Mouse (Mus musculus) embryonic facial prominence, embryonic 12.5 days (tissue): ENCODE measurements around the gene Cyp1a2. TPM values are rescaled to one million over a fixed set of nuclear protein-coding genes. Genes with fewer than 3 reads are reported as not detected.

Experiments
- ATAC-seq: fragments of 200-750 bp; cut with Nextera tagmentation; 2 replicates; pipeline ENCODE4 v1.8.0; 2017; ENCODE audit not compliant: insufficient number of reproducible peaks, insufficient read depth, low FRiP score, low TSS enrichment
- H3K27ac ChIP-seq: fragments of 300-500 bp; sonication (generic); 2 replicates; pipeline ENCODE4 v1.5.1; 2016; ENCODE audit warnings: mild to moderate bottlenecking
- H3K27me3 ChIP-seq: fragments of 300-500 bp; sonication (generic); 2 replicates; pipeline ENCODE4 v1.6.1; 2016; ENCODE audit warnings: mild to moderate bottlenecking, moderate library complexity
- H3K36me3 ChIP-seq: fragments of 300-500 bp; sonication (generic); 2 replicates; pipeline ENCODE4 v1.6.1; 2016; ENCODE audit warnings: mild to moderate bottlenecking
- H3K4me1 ChIP-seq: fragments of 300-500 bp; sonication (generic); 2 replicates; pipeline ENCODE4 v1.6.1; 2016
- H3K4me2 ChIP-seq: fragments of 300-500 bp; sonication (generic); replicated peaks from 2 replicates; pipeline ENCODE4 v1.6.1; 2016; ENCODE audit warnings: mild to moderate bottlenecking, moderate library complexity
- H3K4me3 ChIP-seq: fragments of 300-500 bp; sonication (generic); 2 replicates; pipeline ENCODE4 v1.5.1; 2016; ENCODE audit warnings: mild to moderate bottlenecking
- H3K9ac ChIP-seq: fragments of 300-500 bp; sonication (generic); 2 replicates; pipeline ENCODE4 v1.6.1; 2016; ENCODE audit warnings: mild to moderate bottlenecking, moderate library complexity
- H3K9me3 ChIP-seq: fragments of 300-500 bp; sonication (generic); 2 replicates; pipeline ENCODE4 v1.6.1; 2016; ENCODE audit warnings: mild to moderate bottlenecking, moderate library complexity
- WGBS: fragments of 180-500 bp; shearing (Covaris S2); methylation state at CpG from one replicate; pipeline ENCODE4 v1.1.7; 2016; 5-methylcytosine and 5-hydroxymethylcytosine counted together
- polyA plus RNA-seq: library from polyadenylated mRNA; unstranded; fragments of >200 nt; fragmentation: Nextera tagmentation; extraction: Ambion mirVana; gene quantifications from 2 replicates; pipeline ENCODE4 v1.2.1, GENCODE M21; 2016

Cyp1a2 gene
- polyA plus RNA-seq, 1 experiment from 2014 or later, result not detected

- WGBS, result 79% methylated on average over 3 of the region's 3 CpGs
- H3K27ac ChIP-seq, result no peak overlapping the region
- H3K4me1 ChIP-seq, result no peaks in the 10 kb centered on the region
- H3K9me3 ChIP-seq, result no peaks in the 10 kb centered on the region
- no peaks in the 10 kb centered on the region for H3K27me3 ChIP-seq
- no peak for ATAC-seq
- H3K9ac ChIP-seq, result no peak overlapping the region
- H3K4me3 ChIP-seq, result no peak overlapping the region
- no peaks in the 10 kb centered on the region for H3K36me3 ChIP-seq
- H3K4me2 ChIP-seq, result no peak overlapping the region
Measured at GRCm38 (mm10) chr9:57669566-57669965, 13.9 kb downstream of the Cyp1a2 start.

- H3K9ac ChIP-seq, result no peak overlapping the region
- H3K4me3 ChIP-seq, result no peak overlapping the region
- H3K36me3 ChIP-seq, result no peaks in the 10 kb centered on the region
- H3K4me1 ChIP-seq, result no peaks in the 10 kb centered on the region
- ATAC-seq, result no peak
- no peak overlapping the region for H3K27ac ChIP-seq
- WGBS, result 25% methylated on average over 1 of the region's 1 CpGs
- no peaks in the 10 kb centered on the region for H3K9me3 ChIP-seq
- no peaks in the 10 kb centered on the region for H3K27me3 ChIP-seq
- H3K4me2 ChIP-seq, result no peak overlapping the region
Measured at GRCm38 (mm10) chr9:57668277-57668676, 15.2 kb downstream of the Cyp1a2 start.

GRCm38 (mm10) chr9:57667817-57668216 lies 15.7 kb downstream of the Cyp1a2 start:
- Histone ChIP-seq H3K36me3 (no peaks in the 10 kb centered on the region), H3K27me3 (no peaks in the 10 kb centered on the region), H3K4me2 (no peak overlapping the region), H3K9me3 (no peaks in the 10 kb centered on the region), H3K9ac (no peak overlapping the region), H3K27ac (no peak overlapping the region), H3K4me3 (no peak overlapping the region), H3K4me1 (no peaks in the 10 kb centered on the region)
- WGBS, result 68% methylated on average over 11 of the region's 11 CpGs
- no peak for ATAC-seq

GRCm38 (mm10) chr9:57667136-57667535 lies 16.4 kb downstream of the Cyp1a2 start:
- H3K9me3 ChIP-seq, result no peaks in the 10 kb centered on the region
- no peak for ATAC-seq
- 66% methylated on average over 3 of the region's 3 CpGs for WGBS
- H3K9ac ChIP-seq, result no peak overlapping the region
- H3K4me1 ChIP-seq, result no peaks in the 10 kb centered on the region
- H3K4me2 ChIP-seq, result no peak overlapping the region
- no peak overlapping the region for H3K4me3 ChIP-seq
- no peaks in the 10 kb centered on the region for H3K27me3 ChIP-seq
- no peak overlapping the region for H3K27ac ChIP-seq
- H3K36me3 ChIP-seq, result no peaks in the 10 kb centered on the region

GRCm38 (mm10) chr9:57666536-57666935 lies 17.0 kb downstream of the Cyp1a2 start:
- Histone ChIP-seq H3K27me3 (no peaks in the 10 kb centered on the region), H3K27ac (no peak overlapping the region), H3K4me1 (no peaks in the 10 kb centered on the region), H3K9ac (no peak overlapping the region), H3K36me3 (no peaks in the 10 kb centered on the region), H3K4me2 (no peak overlapping the region), H3K9me3 (no peaks in the 10 kb centered on the region), H3K4me3 (no peak overlapping the region)
- ATAC-seq, result no peak
- WGBS, result 82% methylated on average over 8 of the region's 8 CpGs

GRCm38 (mm10) chr9:57664616-57665015 lies 18.9 kb downstream of the Cyp1a2 start:
- Histone ChIP-seq H3K36me3 (no peaks in the 10 kb centered on the region), H3K27ac (no peak overlapping the region), H3K4me1 (no peaks in the 10 kb centered on the region), H3K4me3 (no peak overlapping the region), H3K27me3 (no peaks in the 10 kb centered on the region), H3K4me2 (no peak overlapping the region), H3K9me3 (no peaks in the 10 kb centered on the region), H3K9ac (no peak overlapping the region)
- 68% methylated on average over 7 of the region's 7 CpGs for WGBS
- no peak for ATAC-seq

- no peak for ATAC-seq
- no peak overlapping the region for H3K4me2 ChIP-seq
Measured at GRCm38 (mm10) chr9:57661552-57661951, 22.0 kb downstream of the Cyp1a2 start.

GRCm38 (mm10) chr9:57660501-57660900 lies 23.0 kb downstream of the Cyp1a2 start:
- Histone ChIP-seq H3K27ac (no peak overlapping the region), H3K4me1 (0 out of 2 replicates have a peak, but pooled peaks cover 4% of the 10 kb centered on the region), H3K4me2 (no peak overlapping the region), H3K27me3 (no peaks in the 10 kb centered on the region), H3K9me3 (no peaks in the 10 kb centered on the region), H3K4me3 (no peak overlapping the region), H3K36me3 (no peaks in the 10 kb centered on the region), H3K9ac (no peak overlapping the region)
- WGBS, result 75% methylated on average over 6 of the region's 6 CpGs
- no peak for ATAC-seq

More at GRCm38 (mm10) chr9:57661552-57661951, 22.0 kb downstream of the Cyp1a2 start:
- WGBS, result 70% methylated on average over 3 of the region's 3 CpGs
- Histone ChIP-seq H3K9ac (no peak overlapping the region), H3K4me1 (no peaks in the 10 kb centered on the region), H3K9me3 (no peaks in the 10 kb centered on the region), H3K36me3 (no peaks in the 10 kb centered on the region), H3K4me3 (no peak overlapping the region), H3K27me3 (no peaks in the 10 kb centered on the region), H3K27ac (no peak overlapping the region)

- ATAC-seq, result no peak
- Histone ChIP-seq H3K27ac (no peak overlapping the region), H3K9me3 (no peaks in the 10 kb centered on the region), H3K4me3 (no peak overlapping the region), H3K9ac (no peak overlapping the region), H3K4me1 (0 out of 2 replicates have a peak, but pooled peaks cover 4% of the 10 kb centered on the region), H3K36me3 (no peaks in the 10 kb centered on the region), H3K27me3 (peaks cover 2% of the 10 kb centered on the region; the same call in 1 of the 2 replicates), H3K4me2 (no peak overlapping the region)
- WGBS, result 24% methylated on average over 4 of the region's 4 CpGs
Measured at GRCm38 (mm10) chr9:57659774-57660173, 23.7 kb downstream of the Cyp1a2 start.

- Histone ChIP-seq H3K36me3 (no peaks in the 10 kb centered on the region), H3K4me1 (0 out of 2 replicates have a peak, but pooled peaks cover 4% of the 10 kb centered on the region), H3K4me3 (no peak overlapping the region), H3K27ac (no peak overlapping the region), H3K9ac (no peak overlapping the region), H3K4me2 (no peak overlapping the region), H3K27me3 (peaks cover 10% of the 10 kb centered on the region; the same call in 1 of the 2 replicates), H3K9me3 (no peaks in the 10 kb centered on the region)
- ATAC-seq, result no peak
- WGBS, result 80% methylated on average over 4 of the region's 4 CpGs
Measured at GRCm38 (mm10) chr9:57658970-57659369, 24.5 kb downstream of the Cyp1a2 start.

- no peak overlapping the region for H3K27ac ChIP-seq
- H3K9ac ChIP-seq, result no peak overlapping the region
- no peaks in the 10 kb centered on the region for H3K36me3 ChIP-seq
- ATAC-seq, result no peak
- H3K27me3 ChIP-seq, result peaks cover 18% of the 10 kb centered on the region
- no peaks in the 10 kb centered on the region for H3K9me3 ChIP-seq
- WGBS, result 51% methylated on average over 4 of the region's 4 CpGs
- 0 out of 2 replicates have a peak, but pooled peaks cover 6% of the 10 kb centered on the region for H3K4me1 ChIP-seq
- H3K4me3 ChIP-seq, result no peak overlapping the region
- H3K4me2 ChIP-seq, result no peak overlapping the region
Measured at GRCm38 (mm10) chr9:57657843-57658242, 25.7 kb downstream of the Cyp1a2 start.

- no peak overlapping the region for H3K27ac ChIP-seq
- H3K36me3 ChIP-seq, result no peaks in the 10 kb centered on the region
- H3K9me3 ChIP-seq, result no peaks in the 10 kb centered on the region
- H3K4me3 ChIP-seq, result no peak overlapping the region
- no peak overlapping the region for H3K9ac ChIP-seq
- no peak for ATAC-seq
- no peak overlapping the region for H3K4me2 ChIP-seq
- WGBS, result 83% methylated on average over 19 of the region's 19 CpGs
- H3K27me3 ChIP-seq, result peaks cover 18% of the 10 kb centered on the region
- 0 out of 2 replicates have a peak, but pooled peaks cover 6% of the 10 kb centered on the region for H3K4me1 ChIP-seq
Measured at GRCm38 (mm10) chr9:57656631-57657350, 26.7 kb downstream of the Cyp1a2 start.
